Mouse (Mus musculus) liver, postnatal 0 days (tissue): ENCODE results near the gene Wdr25.

Experiments
- CTCF ChIP-seq: sonication (generic); IDR thresholded peaks from 2 replicates; pipeline ENCODE4 v1.5.1; 2016; ENCODE audit warnings: antibody characterized with exemption, low read depth
- EP300 ChIP-seq: IDR thresholded peaks from 2 replicates; pipeline ENCODE4 v1.6.1; 2016; ENCODE audit warnings: antibody characterized with exemption, low read depth, mild to moderate bottlenecking

- TF ChIP-seq CTCF (no peak), EP300 (no peak)
Measured at GRCm38 (mm10) chr12:108901346-108901745, 7.9 kb downstream of the Wdr25 start.
